Mouse (Mus musculus) thymus, adult 2 months (tissue): ENCODE results near the gene Rpl36al.

Experiments used
- CTCF ChIP-seq: fragments of 200-500 bp; IDR thresholded peaks from 2 replicates; pipeline ENCODE4 v1.5.1; 2012; ENCODE audit warnings: mild to moderate bottlenecking, control low read depth, low read length, moderate library complexity, borderline replicate concordance; ENCODE audit not compliant: control insufficient read depth, poor library complexity, insufficient read depth; ENCODE audit errors: extremely low read depth
- POLR2A ChIP-seq: fragments of 200-500 bp; IDR thresholded peaks from 2 replicates; pipeline ENCODE4 v1.6.1; 2012; ENCODE audit warnings: mild to moderate bottlenecking, low read length, control low read depth, moderate library complexity; ENCODE audit not compliant: control insufficient read depth, poor library complexity, insufficient read depth; ENCODE audit errors: extremely low read depth

- no peak for TF ChIP-seq CTCF
- TF ChIP-seq POLR2A, result no peak
These were observed 19.0 kb downstream of the Rpl36al start for GRCm38 (mm10) chr12:69164904-69165303.
